Mouse (Mus musculus) skeletal muscle tissue, postnatal 0 days (tissue): ENCODE data around the gene Gm14406. TPM values are rescaled to one million over a fixed set of nuclear protein-coding genes. Genes with fewer than 3 reads are reported as not detected.

Source experiments
- polyA plus RNA-seq: library from polyadenylated mRNA; unstranded; fragments of >200 nt; fragmentation: Nextera tagmentation; extraction: Ambion mirVana; gene quantifications from 2 replicates; pipeline ENCODE4 v1.2.1, GENCODE M21; 2015

The Gm14406 gene
- polyA plus RNA-seq, result not detected in 2 replicates

DNA sequence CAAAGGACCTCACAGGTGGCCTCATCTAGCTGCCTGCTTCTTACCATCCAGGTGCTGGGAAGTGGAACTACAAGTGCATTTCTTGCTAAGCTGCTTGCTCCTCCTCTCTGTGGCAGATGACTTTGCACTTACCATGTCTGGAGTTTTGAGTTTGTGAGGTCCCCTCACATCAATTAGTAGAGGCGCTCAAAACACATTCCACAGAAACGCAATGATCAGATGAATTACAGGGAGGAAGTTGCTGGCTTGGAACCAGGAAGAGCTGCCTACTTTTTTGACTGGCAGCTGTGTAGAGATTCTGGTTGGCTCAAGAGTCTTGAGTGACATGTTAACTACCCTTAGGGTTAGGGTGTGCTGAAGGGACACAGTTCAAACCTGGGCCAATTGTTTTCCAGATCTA, at the start of gene Gm14406:
Gm14406 (minus strand) TSS at position 213 of the 400 bp plus-strand sequence.

Other genes with a start within 250 kb of the Gm14406 start
- gene Gm14418, start 179.9 kb downstream of the Gm14406 start, polyA plus RNA-seq, result 1.8 and 2.7 TPM in 2 replicates
- gene Zfp970, start 113.5 kb downstream of the Gm14406 start, polyA plus RNA-seq, result 6.1 and 9.0 TPM in 2 replicates
- 3.3 and 3.5 TPM in 2 replicates for gene Gm14403, start 80.0 kb downstream of the Gm14406 start, polyA plus RNA-seq
- 2.3 and 3.3 TPM in 2 replicates for gene Gm14322, start 181.1 kb upstream of the Gm14406 start, polyA plus RNA-seq